Mouse (Mus musculus): ENCODE results near the gene Hnrnpu. TPM values are rescaled to one million over a fixed set of nuclear protein-coding genes. Genes with fewer than 3 reads are reported as not detected.

Hnrnpu gene
- total RNA-seq, 1 experiment, result 494 TPM

DNA sequence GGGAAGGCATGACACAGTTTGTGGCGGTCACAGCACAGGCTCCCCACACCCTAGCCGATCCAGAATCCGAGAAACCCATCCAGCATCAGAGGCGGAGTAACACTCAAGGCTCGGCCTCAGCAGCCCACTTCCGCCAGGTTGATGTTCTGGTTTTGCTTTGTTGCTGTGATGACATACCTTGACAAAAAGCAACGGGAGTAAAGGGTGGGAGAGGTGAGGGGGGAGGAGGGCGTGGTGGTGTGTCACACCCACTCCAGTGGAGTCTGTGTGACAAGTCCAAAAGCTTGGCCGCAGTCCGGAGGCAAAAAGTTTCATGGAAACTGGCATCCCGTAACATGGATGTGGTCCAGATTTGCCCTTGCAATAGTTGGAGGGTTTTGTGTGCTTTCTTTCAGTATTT lies 22.7 kb upstream of the Hnrnpu start:
- peaks cover 7 to 32% of the 10 kb centered on the region in 2 experiments for H3K4me1 ChIP-seq (ENCODE audit: control insufficient read depth in 2 of 2, insufficient read depth in 2 of 2, low read length in 2 of 2, poor library complexity in 1 of 2)
- H3K27ac ChIP-seq (ENCODE audit: insufficient read depth, low read depth, low read length, poor library complexity, severe bottlenecking), result peak overlapping the region; percentile 95
- TF ChIP-seq HCFC1 (IDR thresholded peaks at IDR 0.05; ENCODE audit: borderline replicate concordance, insufficient read depth, low read length) (no peak), ZC3H11A (IDR thresholded peaks at IDR 0.05; ENCODE audit: borderline replicate concordance, low read depth, low read length) (no peak), MAFK (IDR thresholded peaks at IDR 0.05; ENCODE audit: insufficient read depth, low read depth, low read length) (no peak), CHD2 (IDR thresholded peaks at IDR 0.05; ENCODE audit: low read depth, low read length) (no peak), ZNF384 (IDR thresholded peaks at IDR 0.05; ENCODE audit: low read depth, low read length) (no peak)
- H3K36me3 ChIP-seq (ENCODE audit: control insufficient read depth, insufficient read depth, low read length, poor library complexity, severe bottlenecking), result no peaks in the 10 kb centered on the region
- DNase-seq (ENCODE audit: low read depth, low spot score), result peak; percentile 76
- peak overlapping the region; percentile 28 to 44 for H3K4me3 ChIP-seq (ENCODE audit: insufficient read depth in 1 of 2, low read depth in 1 of 2, low read length in 2 of 2, poor library complexity in 1 of 2, severe bottlenecking in 1 of 2)
- peak overlapping the region; percentile 57 for H3K9ac ChIP-seq (ENCODE audit: insufficient read depth, low read depth, low read length, poor library complexity, severe bottlenecking)
- no peaks in the 10 kb centered on the region for H3K9me3 ChIP-seq (ENCODE audit: control insufficient read depth, insufficient read depth, low read depth, low read length)
- in situ Hi-C loops (cut with MboI; ENCODE audit: low sequenced_read_pairs in 2 of 2, unreplicated experiment in 2 of 2), result no loop called here

DNA sequence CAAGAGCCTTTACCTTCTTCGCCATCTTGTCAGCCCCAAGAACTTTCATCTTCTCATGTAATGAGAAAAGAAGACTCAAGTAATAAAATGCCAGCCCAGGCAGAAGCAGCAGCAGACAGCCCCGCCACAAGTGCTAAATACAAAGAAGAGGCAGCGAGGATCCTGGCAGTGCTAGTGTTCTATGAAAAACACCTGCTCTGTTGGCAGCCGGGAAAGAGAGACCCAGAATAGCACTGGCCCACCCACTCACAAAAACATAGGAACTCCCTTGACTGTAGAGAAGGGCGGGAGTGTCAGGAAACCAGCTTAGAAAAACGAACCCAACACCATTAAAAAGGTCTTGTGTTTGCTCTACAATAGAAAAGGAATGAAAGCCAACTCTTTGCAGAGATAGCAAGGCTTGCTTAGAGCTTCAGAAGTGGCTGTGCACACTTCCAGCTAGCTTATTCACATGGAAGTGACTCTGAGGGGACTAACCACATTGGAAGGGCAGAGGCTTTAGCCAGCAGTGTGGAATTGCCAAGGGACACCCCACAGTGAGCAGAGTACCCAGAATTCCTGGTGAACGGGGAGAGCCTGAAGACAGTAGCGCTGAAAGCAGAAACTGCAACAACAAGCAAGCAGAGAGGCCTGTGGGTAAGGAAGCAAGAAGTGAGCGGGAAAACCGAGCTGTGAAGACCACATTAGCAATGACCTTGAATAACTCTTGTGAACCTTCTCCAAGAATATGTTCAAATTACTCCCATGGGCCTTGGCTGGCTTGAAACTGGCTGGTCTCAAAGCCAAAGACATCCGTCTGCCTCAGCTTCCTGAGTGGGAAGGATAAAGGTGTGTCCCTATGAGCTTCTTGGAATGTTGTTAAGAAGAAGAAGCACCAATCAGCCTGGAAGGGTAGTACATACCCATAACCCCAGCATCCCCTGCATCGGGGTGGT lies 20.4 kb upstream of the Hnrnpu start:
- H3K9ac ChIP-seq (ENCODE audit: insufficient read depth, low read depth, low read length, poor library complexity, severe bottlenecking), result peak overlapping the region; percentile 2; the same call in 1 of the 2 replicates
- H3K27ac ChIP-seq (ENCODE audit: insufficient read depth, low read depth, low read length, poor library complexity, severe bottlenecking), result peak overlapping the region; percentile 41
- H3K4me3 ChIP-seq (ENCODE audit: insufficient read depth in 1 of 2, low read depth in 1 of 2, low read length in 2 of 2, poor library complexity in 1 of 2, severe bottlenecking in 1 of 2), result no peak overlapping the region
- peak; percentile 19 for DNase-seq (ENCODE audit: low read depth, low spot score)
- H3K9me3 ChIP-seq (ENCODE audit: control insufficient read depth, insufficient read depth, low read depth, low read length), result no peaks in the 10 kb centered on the region
- in situ Hi-C loops (cut with MboI; ENCODE audit: low sequenced_read_pairs in 2 of 2, unreplicated experiment in 2 of 2), result no loop called here
- no peaks in the 10 kb centered on the region for H3K36me3 ChIP-seq (ENCODE audit: control insufficient read depth, insufficient read depth, low read length, poor library complexity, severe bottlenecking)
- TF ChIP-seq ZC3H11A (IDR thresholded peaks at IDR 0.05; ENCODE audit: borderline replicate concordance, low read depth, low read length) (no peak), CHD2 (IDR thresholded peaks at IDR 0.05; ENCODE audit: low read depth, low read length) (no peak), ZNF384 (IDR thresholded peaks at IDR 0.05; ENCODE audit: low read depth, low read length) (no peak), HCFC1 (IDR thresholded peaks at IDR 0.05; ENCODE audit: borderline replicate concordance, insufficient read depth, low read length) (no peak), MAFK (IDR thresholded peaks at IDR 0.05; ENCODE audit: insufficient read depth, low read depth, low read length) (no peak)
- peaks cover 7 to 29% of the 10 kb centered on the region in 2 experiments for H3K4me1 ChIP-seq (ENCODE audit: control insufficient read depth in 2 of 2, insufficient read depth in 2 of 2, low read length in 2 of 2, poor library complexity in 1 of 2)

DNA sequence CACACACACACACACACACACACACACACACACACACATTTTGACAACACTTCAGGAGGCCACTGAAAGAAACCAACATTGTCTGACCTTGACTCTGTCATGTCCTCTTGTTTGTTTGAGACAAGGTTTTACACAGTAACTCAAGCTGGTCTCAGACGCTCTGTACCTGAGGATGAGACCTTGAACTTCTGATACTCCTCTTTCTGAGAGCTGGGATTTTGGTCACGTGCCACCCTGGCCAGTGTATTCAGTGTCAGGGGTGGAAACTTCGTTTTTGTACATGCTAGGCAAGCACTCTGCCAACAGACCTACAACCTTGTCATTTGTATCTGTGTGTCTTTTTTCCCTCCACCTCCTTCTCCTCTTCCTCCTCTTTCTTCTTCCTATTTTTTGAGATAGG lies 17.0 kb upstream of the Hnrnpu start:
- no peaks in the 10 kb centered on the region for H3K36me3 ChIP-seq (ENCODE audit: control insufficient read depth, insufficient read depth, low read length, poor library complexity, severe bottlenecking)
- in situ Hi-C loops (cut with MboI; ENCODE audit: low sequenced_read_pairs in 2 of 2, unreplicated experiment in 2 of 2), result no loop called here
- no peak overlapping the region for H3K27ac ChIP-seq (ENCODE audit: insufficient read depth, low read depth, low read length, poor library complexity, severe bottlenecking)
- TF ChIP-seq ZNF384 (IDR thresholded peaks at IDR 0.05; ENCODE audit: low read depth, low read length) (no peak), HCFC1 (IDR thresholded peaks at IDR 0.05; ENCODE audit: borderline replicate concordance, insufficient read depth, low read length) (no peak), MAFK (IDR thresholded peaks at IDR 0.05; ENCODE audit: insufficient read depth, low read depth, low read length) (no peak), ZC3H11A (IDR thresholded peaks at IDR 0.05; ENCODE audit: borderline replicate concordance, low read depth, low read length) (no peak), CHD2 (IDR thresholded peaks at IDR 0.05; ENCODE audit: low read depth, low read length) (no peak)
- DNase-seq (ENCODE audit: low read depth, low spot score), result no peak
- no peak overlapping the region for H3K4me3 ChIP-seq (ENCODE audit: insufficient read depth in 1 of 2, low read depth in 1 of 2, low read length in 2 of 2, poor library complexity in 1 of 2, severe bottlenecking in 1 of 2)
- H3K9ac ChIP-seq (ENCODE audit: insufficient read depth, low read depth, low read length, poor library complexity, severe bottlenecking), result no peak overlapping the region; the same call in 1 of the 2 replicates
- H3K9me3 ChIP-seq (ENCODE audit: control insufficient read depth, insufficient read depth, low read depth, low read length), result no peaks in the 10 kb centered on the region
- H3K4me1 ChIP-seq (ENCODE audit: control insufficient read depth in 2 of 2, insufficient read depth in 2 of 2, low read length in 2 of 2, poor library complexity in 1 of 2), result peaks cover 4 to 20% of the 10 kb centered on the region in 2 experiments

DNA sequence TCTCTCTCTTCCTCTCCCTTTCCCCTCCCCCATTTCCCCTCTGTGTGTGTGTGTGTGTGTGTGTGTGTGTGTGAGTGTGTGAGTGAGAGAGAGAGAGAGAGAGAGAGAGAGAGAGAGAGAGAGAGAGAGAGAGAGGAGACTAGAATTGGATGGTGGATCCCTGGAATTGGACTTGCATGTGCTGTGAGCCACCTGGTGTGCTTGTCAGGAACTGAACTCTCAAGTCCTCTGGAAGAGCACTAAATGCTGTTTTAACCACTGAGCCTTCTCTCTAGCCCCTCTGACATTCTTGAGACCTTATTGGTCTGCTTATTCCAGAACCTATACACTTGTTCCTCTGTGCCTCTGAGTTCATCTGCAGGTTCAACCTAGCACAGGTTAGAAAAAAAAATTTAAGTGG lies 14.0 kb upstream of the Hnrnpu start:
- Histone ChIP-seq H3K4me1 (ENCODE audit: control insufficient read depth in 2 of 2, insufficient read depth in 2 of 2, low read length in 2 of 2, poor library complexity in 1 of 2) (peaks cover 7 to 10% of the 10 kb centered on the region in 2 experiments), H3K36me3 (ENCODE audit: control insufficient read depth, insufficient read depth, low read length, poor library complexity, severe bottlenecking) (no peaks in the 10 kb centered on the region), H3K9me3 (ENCODE audit: control insufficient read depth, insufficient read depth, low read depth, low read length) (no peaks in the 10 kb centered on the region), H3K9ac (ENCODE audit: insufficient read depth, low read depth, low read length, poor library complexity, severe bottlenecking) (no peak overlapping the region), H3K4me3 (ENCODE audit: insufficient read depth in 1 of 2, low read depth in 1 of 2, low read length in 2 of 2, poor library complexity in 1 of 2, severe bottlenecking in 1 of 2) (no peak overlapping the region), H3K27ac (ENCODE audit: insufficient read depth, low read depth, low read length, poor library complexity, severe bottlenecking) (no peak overlapping the region)
- DNase-seq (ENCODE audit: low read depth, low spot score), result no peak
- in situ Hi-C loops (cut with MboI; ENCODE audit: low sequenced_read_pairs in 2 of 2, unreplicated experiment in 2 of 2), result no loop called here
- TF ChIP-seq CHD2 (IDR thresholded peaks at IDR 0.05; ENCODE audit: low read depth, low read length) (no peak), ZC3H11A (IDR thresholded peaks at IDR 0.05; ENCODE audit: borderline replicate concordance, low read depth, low read length) (no peak), HCFC1 (IDR thresholded peaks at IDR 0.05; ENCODE audit: borderline replicate concordance, insufficient read depth, low read length) (no peak), ZNF384 (IDR thresholded peaks at IDR 0.05; ENCODE audit: low read depth, low read length) (no peak), MAFK (IDR thresholded peaks at IDR 0.05; ENCODE audit: insufficient read depth, low read depth, low read length) (no peak)
